Mouse (Mus musculus) spleen, adult 18-20 months (tissue): ENCODE measurements around the gene Ddah1.

Experiments
- DNase-seq, 2 experiments: peaks; one replicate each; pipeline ENCODE4 v3.0.0; 2022; ENCODE audit warnings: mixed read lengths in 2 of 2

The Ddah1 gene

DNA sequence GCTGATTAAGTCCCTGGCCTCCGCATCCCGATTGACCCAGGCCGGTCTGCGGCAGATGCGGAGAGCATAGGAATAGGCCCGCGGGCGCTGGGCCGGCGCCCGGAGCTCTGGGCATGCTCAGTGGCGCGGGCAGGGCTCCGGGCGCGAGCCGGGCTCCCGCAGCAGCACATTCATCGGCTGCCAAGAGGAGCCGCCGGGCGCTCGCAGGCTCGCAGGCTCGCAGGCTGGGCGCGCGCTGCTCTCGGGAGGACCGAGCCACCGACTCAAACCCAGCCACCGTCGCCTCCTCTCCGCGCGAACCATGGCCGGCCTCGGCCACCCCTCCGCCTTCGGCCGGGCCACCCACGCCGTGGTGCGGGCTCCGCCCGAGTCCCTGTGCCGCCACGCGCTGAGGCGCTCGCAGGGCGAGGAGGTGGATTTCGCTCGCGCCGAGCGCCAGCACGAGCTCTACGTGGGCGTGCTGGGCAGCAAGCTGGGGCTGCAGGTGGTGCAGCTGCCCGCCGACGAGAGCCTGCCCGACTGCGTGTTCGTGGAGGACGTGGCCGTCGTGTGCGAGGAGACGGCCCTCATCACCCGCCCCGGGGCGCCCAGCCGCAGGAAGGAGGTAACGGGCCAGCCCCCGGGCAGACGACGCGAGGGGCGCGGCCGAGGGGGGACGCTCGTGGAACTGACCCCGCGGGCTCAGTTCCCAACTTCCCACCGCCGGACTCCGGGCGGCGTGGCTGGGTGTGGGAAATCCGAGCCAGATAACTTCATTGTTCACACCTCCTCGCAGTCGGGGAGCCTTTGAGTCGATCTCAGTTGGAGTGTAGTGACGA lies at the start of gene Ddah1:
TSS of gene Ddah1 (plus strand) at position 115 of the 818 bp plus-strand sequence.
- DNase-seq: peak; percentile 2 to 5

DNA sequence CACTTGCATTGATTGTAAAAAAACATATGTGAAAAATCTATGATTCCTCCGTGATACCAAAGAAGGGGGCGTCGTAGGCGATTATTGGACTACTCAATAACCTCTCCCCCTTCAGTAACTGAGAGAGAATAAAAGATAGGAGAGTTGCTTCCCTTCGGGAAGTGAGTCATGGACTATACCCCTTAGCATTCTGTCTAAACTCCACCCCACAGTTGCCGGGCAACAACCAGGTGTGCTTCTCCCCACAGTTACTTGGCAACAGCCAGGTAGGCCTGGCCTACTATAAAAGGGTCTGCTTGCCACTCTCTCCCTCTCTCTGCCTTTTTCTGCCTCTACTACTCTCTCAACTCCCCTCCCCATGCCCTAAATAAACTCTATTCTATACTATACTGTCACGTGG lies 42.6 kb upstream of the Ddah1 start:
- DNase-seq: no peak

DNA sequence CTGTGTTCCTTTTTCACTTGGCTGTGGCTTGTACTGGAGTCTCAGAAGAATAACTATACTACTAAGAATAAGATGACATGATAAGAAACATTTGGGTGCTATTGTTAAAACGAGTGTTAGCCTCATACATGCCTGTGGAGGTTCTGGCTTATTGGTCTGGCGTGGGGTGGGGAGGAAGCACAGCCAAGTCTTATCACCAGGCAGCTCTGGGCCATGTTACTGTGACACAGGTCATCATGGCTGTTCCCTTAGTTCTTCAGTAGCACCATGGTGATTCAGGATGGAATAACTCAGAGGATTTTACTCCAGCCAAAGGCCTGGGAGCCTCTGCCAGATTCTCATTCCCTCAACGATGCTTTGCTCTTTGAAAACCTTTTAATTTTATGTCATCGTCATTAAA lies 38.8 kb upstream of the Ddah1 start:
- no peak for DNase-seq

DNA sequence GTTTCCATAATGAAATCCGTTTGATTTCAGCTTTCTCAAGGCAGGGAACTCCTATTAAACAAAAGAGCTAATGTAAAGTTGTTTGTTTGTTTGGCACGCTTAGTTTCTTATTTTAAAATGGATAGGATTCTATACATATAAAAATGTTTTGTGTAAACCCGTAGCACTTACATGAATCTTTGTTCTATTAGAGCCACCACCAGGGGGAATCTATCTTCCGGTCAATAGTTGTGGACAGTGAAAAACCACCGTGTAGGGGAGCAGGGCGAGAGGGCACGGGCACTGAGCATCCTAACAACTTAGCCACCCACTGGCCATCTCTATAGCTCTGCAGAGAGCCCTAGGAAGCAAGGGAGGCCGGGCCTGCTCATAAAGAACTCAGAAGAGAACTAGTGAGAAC lies 33.4 kb upstream of the Ddah1 start:
- no peak for DNase-seq

DNA sequence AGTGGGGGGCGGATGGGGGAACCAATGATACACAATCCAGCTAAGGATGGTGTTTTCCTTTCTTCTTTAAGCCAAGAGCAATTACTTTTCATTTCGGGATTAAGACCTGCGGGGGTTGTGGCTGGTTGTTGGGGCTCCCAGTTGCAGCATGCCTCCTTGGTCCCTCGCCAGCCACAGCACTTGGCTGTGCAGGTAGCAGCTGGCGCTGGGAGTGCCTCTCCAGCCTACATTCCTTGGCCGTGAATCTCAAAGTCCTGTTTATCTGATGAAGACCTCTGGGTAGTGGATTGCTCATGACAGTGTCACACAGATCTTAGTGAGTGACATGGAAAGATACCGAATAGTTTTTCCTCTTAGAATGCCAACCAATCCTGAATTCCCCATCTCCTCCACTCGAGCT lies 30.1 kb upstream of the Ddah1 start:
- no peak for DNase-seq

DNA sequence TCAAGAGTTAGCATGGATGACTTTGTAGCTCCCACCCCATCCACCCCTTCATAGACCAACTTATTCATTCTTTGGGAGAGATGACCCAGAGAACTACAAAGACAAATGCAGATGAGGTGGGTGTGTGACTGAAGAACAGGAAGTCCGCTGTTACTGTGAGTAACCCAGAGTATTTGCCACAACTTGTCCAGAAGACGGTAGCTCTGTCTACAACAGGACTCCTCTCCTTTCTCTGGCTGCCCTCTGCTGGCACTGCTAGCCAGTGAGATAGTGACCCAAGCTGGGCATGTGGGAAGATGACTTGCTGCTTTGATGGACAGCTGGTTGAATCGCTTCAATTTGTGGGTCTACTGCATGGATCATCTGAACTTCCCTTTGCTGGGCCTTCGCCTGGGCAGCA lies 28.9 kb upstream of the Ddah1 start:
- DNase-seq: no peak

DNA sequence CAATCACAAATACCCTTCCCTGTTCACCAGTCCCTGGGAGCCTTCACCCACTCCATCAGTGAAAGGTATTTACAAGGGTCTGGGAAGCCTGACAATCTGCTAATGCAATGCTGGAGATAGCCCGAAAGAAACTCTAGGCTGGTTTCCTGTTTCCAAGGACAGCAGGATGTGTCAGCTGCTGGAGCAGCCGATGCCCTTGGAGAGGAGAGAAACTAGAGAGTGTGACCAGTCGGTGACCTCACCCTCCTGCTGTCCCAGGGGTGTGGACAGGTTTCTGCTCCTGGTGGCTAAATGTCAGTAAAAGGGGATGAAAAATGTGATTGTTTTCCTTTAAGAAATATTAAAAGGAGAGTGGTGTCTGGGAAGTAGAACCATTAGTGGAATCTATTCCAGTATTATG lies 28.4 kb upstream of the Ddah1 start:
- DNase-seq: no peak

DNA sequence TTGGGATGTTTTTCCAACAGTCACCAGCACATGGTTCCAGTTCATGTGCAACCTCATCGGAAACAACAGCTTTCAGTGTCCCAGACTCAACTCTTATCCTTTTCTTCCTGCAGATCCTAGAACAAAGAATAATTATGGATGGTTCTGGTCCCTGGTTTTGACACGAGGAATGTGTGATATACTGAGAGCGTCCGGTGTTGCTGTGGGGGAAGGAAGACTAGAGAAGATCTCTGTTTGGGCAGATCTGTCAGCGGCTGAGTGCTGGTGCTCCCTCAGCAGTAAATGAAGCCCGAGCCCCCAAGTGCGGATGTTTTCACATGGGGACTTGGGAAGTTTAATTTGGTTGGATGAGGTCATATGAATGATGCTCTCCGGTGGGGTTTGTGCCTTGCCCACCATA lies 23.6 kb upstream of the Ddah1 start:
- no peak for DNase-seq

DNA sequence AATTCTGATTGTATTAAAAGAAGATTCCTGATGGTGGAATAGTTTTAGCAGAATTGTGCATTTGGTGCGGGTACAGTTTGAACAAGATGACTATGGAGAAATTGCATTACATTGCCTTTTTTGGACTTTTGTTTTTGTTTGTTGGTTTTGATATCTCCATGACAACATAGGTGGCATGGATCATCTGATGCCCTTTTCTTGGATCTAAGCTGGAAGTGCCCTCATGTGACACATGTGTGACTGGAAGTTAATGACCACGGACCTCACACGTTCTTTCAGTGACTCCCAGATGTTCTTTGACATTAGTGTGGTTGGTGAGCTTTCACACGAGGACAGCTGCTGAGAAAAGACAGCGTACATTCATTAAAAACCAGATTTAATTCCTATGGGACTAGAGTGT lies 21.9 kb upstream of the Ddah1 start:
- DNase-seq: no peak

DNA sequence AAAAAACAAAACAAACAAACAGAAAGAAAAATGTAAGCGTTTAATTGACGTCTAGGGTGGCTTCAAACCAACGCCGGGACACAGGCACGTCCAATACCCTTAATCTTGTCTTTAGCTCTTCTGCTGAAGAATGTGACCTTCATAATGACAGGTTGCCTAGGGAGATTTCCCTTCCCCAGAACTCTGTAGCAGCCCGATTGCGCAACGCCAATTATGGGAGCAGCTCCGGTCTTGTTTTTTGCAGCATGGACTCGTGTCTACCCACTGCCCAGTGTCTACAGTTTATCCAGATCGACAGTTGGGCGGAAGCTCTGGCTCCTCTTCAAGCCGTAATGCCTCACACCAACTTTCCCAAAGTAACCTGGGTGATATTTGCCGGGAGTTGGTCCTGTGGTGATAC lies 19.8 kb upstream of the Ddah1 start:
- DNase-seq: no peak

DNA sequence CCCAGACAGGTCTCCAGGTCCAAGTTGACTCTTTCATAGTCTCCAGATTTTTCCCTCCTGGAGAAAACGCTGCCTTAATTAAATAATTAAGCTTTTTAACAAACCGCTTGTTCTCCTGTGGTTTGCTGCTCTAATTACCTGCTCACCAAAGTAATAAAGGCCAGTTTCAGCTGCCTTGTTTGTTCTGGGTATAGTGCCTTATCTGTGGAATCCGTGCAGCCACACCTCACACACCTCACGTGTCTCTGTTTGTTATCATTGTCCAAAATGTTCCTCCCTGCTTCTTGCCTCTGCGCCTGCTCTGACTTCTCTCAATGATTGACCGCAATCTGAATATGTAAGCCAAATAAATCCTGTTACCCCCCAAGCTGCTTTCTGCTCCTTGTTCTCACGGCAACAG lies 18.6 kb upstream of the Ddah1 start:
- DNase-seq: no peak

DNA sequence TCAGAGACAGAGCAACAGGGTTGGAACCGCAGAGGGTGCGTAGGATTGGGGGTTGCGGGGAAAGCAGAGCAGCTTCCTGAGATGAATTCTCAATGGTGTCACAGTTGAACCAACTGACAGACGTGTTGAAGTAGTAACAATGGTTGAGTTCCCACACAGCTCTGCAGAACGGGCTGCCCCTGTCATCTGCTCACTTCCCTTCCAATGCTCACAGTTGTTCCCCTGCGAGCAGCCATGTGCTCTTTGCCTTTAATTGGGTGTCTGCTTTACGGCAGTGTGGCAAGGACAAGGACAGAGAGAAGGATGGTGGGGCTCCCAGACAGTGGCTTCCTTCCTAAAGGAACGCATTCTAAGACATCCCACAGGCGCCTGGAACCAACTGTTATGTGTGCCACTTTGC lies 15.4 kb upstream of the Ddah1 start:
- no peak for DNase-seq

DNA sequence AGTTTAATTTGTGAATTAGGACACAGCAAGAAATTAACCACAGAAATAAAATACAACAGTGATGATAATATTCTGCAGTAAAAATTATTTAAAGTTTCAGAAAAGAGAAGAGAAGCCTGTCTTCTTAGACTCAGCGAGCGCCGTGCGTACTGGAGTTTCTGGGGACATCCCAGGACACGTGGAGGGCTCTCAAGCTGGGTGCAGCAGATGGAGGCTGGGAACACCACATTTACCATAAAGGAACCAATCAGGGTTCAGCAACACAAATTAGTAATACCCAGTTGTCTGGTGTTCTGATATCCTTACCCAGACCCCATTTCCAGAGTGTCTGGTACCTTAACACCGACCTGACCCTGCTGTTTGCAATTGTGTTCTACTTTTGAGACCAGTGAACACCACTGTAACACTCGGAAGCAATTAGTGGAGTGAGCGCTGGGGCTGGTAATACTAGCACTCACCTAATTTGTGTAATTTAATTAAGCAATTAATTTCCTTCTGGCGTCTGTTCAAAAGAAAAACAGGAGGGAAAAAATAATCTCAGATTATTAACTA lies 14.9 kb upstream of the Ddah1 start:
- no peak for DNase-seq

DNA sequence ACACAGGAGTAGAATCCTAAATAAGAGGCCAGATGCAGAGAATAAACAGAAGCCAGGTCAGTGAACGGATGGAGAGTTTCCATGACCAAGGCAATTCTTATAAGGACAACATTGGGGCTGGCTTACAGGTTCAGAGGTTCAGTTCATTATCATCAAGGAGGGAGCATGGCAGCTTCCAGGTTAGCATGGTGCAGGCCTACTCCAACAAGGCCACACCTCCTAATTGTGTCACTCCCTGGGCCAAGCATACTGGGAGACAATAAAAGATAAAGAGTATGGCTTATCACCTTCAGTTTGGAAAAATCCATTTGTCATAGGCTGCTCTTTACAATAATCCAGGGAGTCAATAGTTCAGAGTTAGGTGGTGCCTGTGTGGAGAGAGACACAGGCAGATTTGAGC lies 9.8 kb upstream of the Ddah1 start:
- DNase-seq: no peak

DNA sequence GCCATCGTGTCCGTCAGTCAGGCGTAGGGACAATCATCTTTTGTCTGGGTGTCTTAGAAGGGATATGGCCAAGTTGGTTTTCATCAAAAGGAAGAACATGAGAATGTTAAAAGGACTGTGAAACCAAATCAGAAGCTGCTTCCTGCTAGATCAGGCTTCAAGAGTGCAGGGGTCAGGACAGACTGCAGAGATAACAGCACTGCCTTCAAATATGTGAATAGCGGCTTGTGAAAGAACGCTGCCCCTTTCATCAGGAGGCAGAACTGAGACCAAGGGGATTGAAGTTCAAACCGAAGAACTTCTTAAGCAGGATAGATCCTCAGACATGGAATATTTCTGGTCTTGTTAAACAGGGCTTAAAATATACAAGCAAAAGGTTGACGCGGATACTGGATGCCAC lies 2.0 kb upstream of the Ddah1 start:
- no peak for DNase-seq

DNA sequence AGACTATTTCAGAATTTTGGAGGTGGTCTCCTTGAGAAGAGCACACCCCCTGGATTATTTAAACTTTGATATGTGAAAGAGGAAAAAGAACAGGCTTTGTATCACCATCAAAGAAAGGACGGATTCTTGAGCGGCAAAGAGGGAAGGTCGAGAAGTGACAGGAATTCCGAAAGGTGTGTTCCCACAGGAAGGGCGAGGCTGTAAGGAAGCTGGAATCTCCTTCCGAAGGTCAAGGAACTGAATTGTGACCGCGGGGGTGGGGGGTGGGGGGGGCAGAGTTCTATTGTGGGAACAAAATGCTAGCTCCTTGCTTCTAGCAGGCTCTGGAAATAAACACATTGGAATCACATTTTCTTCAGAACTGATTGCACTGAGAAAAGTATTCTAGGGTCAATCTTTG lies 1.3 kb upstream of the Ddah1 start:
- no peak for DNase-seq

DNA sequence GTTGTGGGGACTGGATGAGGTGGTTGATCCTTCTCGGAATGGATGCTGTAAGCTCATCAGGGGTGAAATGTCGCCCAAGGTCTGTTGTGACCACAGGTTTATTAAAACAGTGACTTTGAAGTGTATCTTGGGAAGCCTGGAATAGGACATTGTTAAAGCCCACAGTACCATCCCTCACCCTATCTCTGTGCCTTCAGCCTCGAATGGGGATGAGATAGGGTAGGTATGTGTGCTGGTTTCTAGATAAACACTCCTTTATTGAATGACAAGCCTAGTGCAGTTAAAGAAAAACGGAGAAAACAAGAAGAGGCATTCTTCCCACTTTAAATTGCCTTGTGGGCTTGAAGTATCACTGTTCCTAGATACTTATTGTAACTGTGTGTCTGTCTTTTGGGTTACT lies 631 bp upstream of the Ddah1 start:
- DNase-seq: no peak

DNA sequence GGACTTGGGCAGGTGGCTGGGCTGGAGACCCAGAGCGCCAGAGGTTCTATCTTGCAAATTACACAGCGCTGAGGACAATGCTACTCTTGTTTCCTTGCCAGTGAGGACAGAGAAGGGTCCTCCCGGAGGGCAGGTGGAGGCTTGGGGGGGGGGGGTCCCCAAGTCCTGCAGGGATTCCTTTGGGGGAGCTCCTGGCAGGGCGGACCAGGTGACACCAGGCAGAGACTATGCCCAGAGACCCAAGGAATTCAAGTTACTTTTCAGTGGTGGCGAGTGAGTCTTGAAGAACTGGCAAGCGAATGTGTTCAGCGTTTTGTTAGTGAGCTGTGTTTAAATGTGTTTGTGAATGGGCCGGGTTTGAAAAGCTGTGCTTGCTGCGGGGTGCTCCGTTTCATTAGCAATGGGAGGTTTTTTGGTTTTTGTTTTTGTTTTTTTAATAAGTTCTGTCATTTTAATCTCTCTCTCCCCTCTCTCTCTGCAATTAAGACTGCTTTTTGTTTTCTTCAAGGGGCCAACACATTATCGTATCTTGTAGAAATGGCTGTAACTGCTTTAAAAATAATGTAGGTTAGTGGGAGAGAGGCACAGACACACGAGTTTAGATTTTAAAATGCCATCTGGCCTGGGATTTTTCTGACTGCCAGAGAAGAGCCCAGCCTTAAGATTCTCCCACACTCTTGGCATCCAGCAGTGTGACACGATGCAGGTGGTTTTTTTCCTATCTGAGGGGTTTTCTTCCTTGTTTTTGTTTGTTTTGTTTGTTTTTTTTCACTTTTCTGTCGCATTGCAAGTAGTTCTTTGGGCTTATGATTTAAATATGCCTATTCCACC lies 1.1 kb downstream of the Ddah1 start:
- DNase-seq: no peak

DNA sequence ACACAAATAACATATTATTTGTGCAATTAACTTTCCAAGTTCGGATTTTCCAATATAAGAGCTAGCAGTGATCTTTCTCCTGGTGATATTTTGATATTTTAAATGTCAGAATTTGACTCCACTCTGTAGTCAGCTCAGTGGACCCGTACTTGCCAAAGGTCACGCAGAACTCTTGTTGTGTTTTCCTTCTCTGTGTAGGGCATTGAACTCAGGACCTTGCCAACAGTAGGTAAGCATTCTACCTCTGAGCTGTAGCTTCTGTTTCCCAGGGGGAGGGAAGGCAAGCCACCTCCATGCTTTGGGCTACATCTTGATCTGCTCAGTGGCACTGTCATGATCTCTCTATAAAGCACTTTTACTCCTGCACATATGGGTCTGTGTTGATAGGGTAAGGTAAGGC lies 2.1 kb downstream of the Ddah1 start:
- no peak for DNase-seq

DNA sequence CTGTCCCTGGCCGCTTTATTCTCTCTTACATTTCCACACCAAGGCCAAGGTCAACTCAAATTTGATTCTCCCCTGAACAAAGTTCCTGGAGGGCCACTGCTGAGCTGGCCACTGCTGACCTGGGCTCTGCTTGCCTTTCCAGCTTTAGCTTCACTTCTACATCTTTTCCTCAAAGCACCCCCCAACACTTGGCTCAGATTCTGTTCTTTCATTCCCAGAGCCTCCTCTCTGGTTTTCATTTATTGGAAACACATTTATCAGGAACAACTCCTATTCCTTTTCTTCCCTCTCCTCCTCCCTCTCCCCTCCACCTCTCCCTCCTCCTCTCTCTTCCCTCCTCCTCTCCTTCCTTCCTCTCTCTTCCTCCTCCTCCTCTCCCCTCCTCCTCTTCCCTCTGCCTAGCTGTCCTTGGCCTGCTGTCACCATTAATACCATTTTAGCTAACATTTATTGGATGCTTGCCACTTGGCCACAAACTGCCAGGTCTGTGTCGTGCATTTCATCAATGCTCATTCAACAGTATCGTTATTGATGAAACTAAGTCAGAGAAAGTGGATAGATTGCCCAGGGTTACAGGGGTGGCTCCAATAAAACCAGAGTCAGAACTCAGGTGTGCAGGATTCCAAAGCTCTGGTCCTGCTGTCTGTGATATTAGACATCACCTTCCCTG lies 3.2 kb downstream of the Ddah1 start:
- DNase-seq: no peak

DNA sequence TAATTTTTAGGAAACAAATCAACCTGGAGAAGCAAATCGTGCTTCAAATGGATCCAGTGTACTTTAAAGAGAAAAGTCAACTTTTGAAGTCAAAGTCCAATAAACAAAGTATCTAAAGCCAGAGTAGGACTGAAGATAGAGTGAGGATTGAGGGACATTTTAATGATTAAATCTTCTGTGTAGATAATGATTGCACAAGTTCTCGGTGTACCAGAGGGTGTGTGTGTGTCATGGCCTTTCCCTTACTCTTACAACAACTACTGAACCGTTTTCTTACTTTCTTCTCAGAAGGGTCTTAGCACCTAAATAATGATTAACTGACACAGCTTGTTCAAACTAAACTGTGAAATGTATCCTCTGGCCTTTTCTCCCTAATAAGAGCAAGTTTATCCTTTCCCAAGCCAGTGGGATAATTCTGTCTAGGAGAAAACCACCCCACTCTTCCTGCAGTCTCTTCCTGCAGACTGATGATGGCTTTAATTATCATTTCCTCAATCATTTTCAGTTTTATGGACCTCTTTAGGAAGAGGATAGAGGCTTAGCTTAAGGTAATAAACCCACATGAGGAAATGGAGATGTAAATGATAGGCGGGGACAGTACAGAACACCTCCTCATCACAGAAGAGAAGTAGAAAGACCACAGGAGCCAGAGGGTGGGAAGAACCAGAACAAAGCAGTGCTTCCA lies 4.6 kb downstream of the Ddah1 start:
- no peak for DNase-seq

DNA sequence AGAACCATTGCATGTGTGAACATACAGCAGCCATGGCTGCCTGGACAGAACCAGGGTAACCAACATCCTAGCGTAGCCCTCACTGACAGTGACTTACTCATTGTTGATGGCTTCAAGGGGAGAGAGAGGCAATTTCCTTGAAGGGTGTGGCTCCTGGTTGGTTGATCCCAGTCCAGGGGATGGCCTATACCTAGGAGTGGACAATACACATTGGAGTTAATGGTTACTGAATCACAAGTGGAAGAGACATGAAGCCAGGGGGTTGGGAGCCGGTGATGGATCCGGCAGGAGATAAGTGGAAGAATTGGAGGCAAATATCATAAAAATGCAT lies 5.1 kb downstream of the Ddah1 start:
- no peak for DNase-seq

DNA sequence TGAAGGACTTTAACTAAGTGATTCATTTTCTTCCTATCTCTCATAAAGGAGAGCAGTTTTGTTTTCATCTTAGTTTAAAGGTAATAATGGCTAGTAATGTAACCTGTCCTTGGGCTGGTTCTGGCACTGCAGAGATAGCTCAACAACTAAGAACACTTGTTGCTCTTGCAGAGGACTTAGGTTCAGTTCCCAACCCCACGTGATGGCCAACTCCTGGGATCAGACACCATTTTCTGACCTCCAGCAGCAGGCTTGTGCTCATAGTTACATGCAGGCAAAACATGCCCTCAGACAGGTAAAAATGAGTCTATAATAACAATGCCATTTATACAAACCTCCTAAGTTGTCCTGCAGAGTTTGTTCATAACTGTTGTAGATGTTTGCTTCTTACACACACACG lies 5.9 kb downstream of the Ddah1 start:
- DNase-seq: no peak
